Mouse (Mus musculus) neural tube, embryonic 11.5 days (tissue): ENCODE results near the gene Ptprn. TPM values are rescaled to one million over a fixed set of nuclear protein-coding genes. Genes with fewer than 3 reads are reported as not detected.

Source experiments
- ATAC-seq: fragments of 200-750 bp; cut with Nextera tagmentation; 2 replicates; pipeline ENCODE4 v1.8.0; 2017; ENCODE audit warnings: moderate number of reproducible peaks, mild to moderate bottlenecking, moderate TSS enrichment, moderate library complexity; ENCODE audit not compliant: insufficient read depth, low FRiP score, low TSS enrichment
- DNase-seq: peaks from one replicate; pipeline ENCODE4 v3.0.0-alpha.2; 2015; ENCODE audit warnings: low spot score
- H3K27ac ChIP-seq: fragments of 300-500 bp; sonication (generic); 2 replicates; pipeline ENCODE4 v1.5.1; 2014; ENCODE audit warnings: low read depth, mild to moderate bottlenecking, low read length
- H3K27me3 ChIP-seq: fragments of 300-500 bp; sonication (generic); 2 replicates; pipeline ENCODE4 v1.6.1; 2014; ENCODE audit warnings: mild to moderate bottlenecking, low read length, mixed read lengths; ENCODE audit not compliant: control insufficient read depth, insufficient read depth
- H3K36me3 ChIP-seq: fragments of 300-500 bp; sonication (generic); 2 replicates; pipeline ENCODE4 v1.6.1; 2014; ENCODE audit warnings: mild to moderate bottlenecking, low read length, moderate library complexity, mixed read lengths; ENCODE audit not compliant: control insufficient read depth, insufficient read depth
- H3K4me1 ChIP-seq: fragments of 300-500 bp; sonication (generic); 2 replicates; pipeline ENCODE4 v1.6.1; 2014; ENCODE audit warnings: low read length, mixed read lengths; ENCODE audit not compliant: control insufficient read depth, insufficient read depth
- H3K4me2 ChIP-seq: fragments of 300-500 bp; sonication (generic); 2 replicates; pipeline ENCODE4 v1.6.1; 2014; ENCODE audit warnings: low read depth, mild to moderate bottlenecking, moderate library complexity
- H3K4me3 ChIP-seq: fragments of 300-500 bp; sonication (generic); 2 replicates; pipeline ENCODE4 v1.5.1; 2014; ENCODE audit warnings: low read depth, low read length
- H3K9ac ChIP-seq: fragments of 300-500 bp; sonication (generic); 2 replicates; pipeline ENCODE4 v1.6.1; 2014; ENCODE audit warnings: mild to moderate bottlenecking, low read length
- H3K9me3 ChIP-seq: fragments of 300-500 bp; sonication (generic); 2 replicates; pipeline ENCODE4 v1.6.1; 2016; ENCODE audit warnings: low read length; ENCODE audit not compliant: control insufficient read depth
- WGBS: fragments of 180-500 bp; shearing (Covaris S2); extraction: QIAGEN DNeasy Blood & Tissue Kit; methylation state at CpG from one replicate; pipeline ENCODE4 v1.1.7; 2014; 5-methylcytosine and 5-hydroxymethylcytosine counted together
- polyA plus RNA-seq: library from polyadenylated mRNA; unstranded; fragments of >200 nt; fragmentation: Nextera tagmentation; extraction: Ambion mirVana; gene quantifications from 2 replicates; pipeline ENCODE4 v1.2.1, GENCODE M21; 2014

The Ptprn gene
- polyA plus RNA-seq, 1 experiment from 2014 or later: 6.0 TPM

GRCm38 (mm10) chr1:75221538-75221937 is 42.8 kb downstream of the Ptprn start:
- DNase-seq (no peak), ATAC-seq (no peak)
- H3K27ac ChIP-seq: no peak overlapping the region
- H3K9ac ChIP-seq: no peak overlapping the region
- peaks cover 46% of the 10 kb centered on the region for H3K27me3 ChIP-seq
- WGBS: 83% methylated on average over 3 of the region's 3 CpGs
- no peak overlapping the region for H3K4me3 ChIP-seq
- H3K4me2 ChIP-seq: no peak overlapping the region
- no peaks in the 10 kb centered on the region for H3K36me3 ChIP-seq
- no peaks in the 10 kb centered on the region; the same call in 1 of the 2 replicates for H3K9me3 ChIP-seq
- peaks cover 13% of the 10 kb centered on the region for H3K4me1 ChIP-seq

- WGBS: under 1% methylated on average over 34 of the region's 34 CpGs
- DNase-seq (peak; percentile 37), ATAC-seq (0 out of 2 replicates have a peak, but pooled peaks have one; percentile 41)
- peaks cover 13% of the 10 kb centered on the region for H3K4me1 ChIP-seq
- H3K4me2 ChIP-seq: peak within 1 kb of the TSS; percentile 92
- no peak within 1 kb of the TSS for H3K27ac ChIP-seq
- H3K4me3 ChIP-seq: peak within 1 kb of the TSS; percentile 49
- H3K9ac ChIP-seq: peak within 1 kb of the TSS; percentile 36; the same call in 1 of the 2 replicates
- peaks cover 46% of the 10 kb centered on the region for H3K27me3 ChIP-seq
- no peaks in the 10 kb centered on the region; the same call in 1 of the 2 replicates for H3K36me3 ChIP-seq
- H3K9me3 ChIP-seq: no peaks in the 10 kb centered on the region; the same call in 1 of the 2 replicates
These were observed 44.8 kb downstream of the Ptprn start, which contains the start of gene Tuba4a for GRCm38 (mm10) chr1:75219531-75219930. Tuba4a (minus strand) TSS chr1:75219865.

- no peak overlapping the region for H3K27ac ChIP-seq
These were observed 45.2 kb downstream of the Ptprn start for GRCm38 (mm10) chr1:75219078-75219477.

GRCm38 (mm10) chr1:75218227-75219001 is 45.9 kb downstream of the Ptprn start:
- no peak overlapping the region for H3K27ac ChIP-seq
- peak overlapping the region; percentile 92 for H3K4me2 ChIP-seq
- H3K9ac ChIP-seq: peak overlapping the region; percentile 36; the same call in 1 of the 2 replicates
- H3K27me3 ChIP-seq: peaks cover 43% of the 10 kb centered on the region
- H3K4me3 ChIP-seq: peak overlapping the region; percentile 49
- H3K4me1 ChIP-seq: peaks cover 13% of the 10 kb centered on the region
- ATAC-seq (peak; percentile 36; the same call in 1 of the 2 replicates), DNase-seq (no peak)
- H3K36me3 ChIP-seq: peaks cover 5% of the 10 kb centered on the region
- no peaks in the 10 kb centered on the region; the same call in 1 of the 2 replicates for H3K9me3 ChIP-seq
- 1% methylated on average over 38 of the region's 38 CpGs for WGBS

More at GRCm38 (mm10) chr1:75219078-75219477, 45.2 kb downstream of the Ptprn start:
- no peaks in the 10 kb centered on the region; the same call in 1 of the 2 replicates for H3K9me3 ChIP-seq
- H3K27me3 ChIP-seq: peaks cover 46% of the 10 kb centered on the region
- DNase-seq: peak; percentile 78
- peaks cover 4% of the 10 kb centered on the region for H3K36me3 ChIP-seq
- H3K4me1 ChIP-seq: peaks cover 13% of the 10 kb centered on the region
- peak overlapping the region; percentile 36; the same call in 1 of the 2 replicates for H3K9ac ChIP-seq
- 0 out of 2 replicates have a peak, but pooled peaks have one; percentile 76 for ATAC-seq
- 0% methylated on average over 24 of the region's 24 CpGs for WGBS
- H3K4me3 ChIP-seq: peak overlapping the region; percentile 49
- H3K4me2 ChIP-seq: peak overlapping the region; percentile 92

GRCm38 (mm10) chr1:75217893-75218226 is 46.4 kb downstream of the Ptprn start:
- no peak overlapping the region for H3K4me3 ChIP-seq
- DNase-seq: no peak

GRCm38 (mm10) chr1:75216797-75217585 is 47.3 kb downstream of the Ptprn start:
- Histone ChIP-seq H3K27me3 (peaks cover 43% of the 10 kb centered on the region), H3K27ac (no peak overlapping the region), H3K4me1 (peaks cover 13% of the 10 kb centered on the region), H3K9me3 (no peaks in the 10 kb centered on the region; the same call in 1 of the 2 replicates), H3K9ac (no peak overlapping the region), H3K4me3 (no peak overlapping the region), H3K36me3 (peaks cover 10% of the 10 kb centered on the region), H3K4me2 (no peak overlapping the region)
- WGBS: 82% methylated on average over 13 of the region's 13 CpGs
- no peak for DNase-seq
- ATAC-seq: no peak

More at GRCm38 (mm10) chr1:75217893-75218226, 46.4 kb downstream of the Ptprn start:
- peaks cover 8% of the 10 kb centered on the region for H3K36me3 ChIP-seq
- ATAC-seq: no peak
- no peak overlapping the region for H3K9ac ChIP-seq
- H3K4me2 ChIP-seq: peak overlapping the region; percentile 20; the same call in 1 of the 2 replicates
- peaks cover 13% of the 10 kb centered on the region for H3K4me1 ChIP-seq
- H3K27ac ChIP-seq: no peak overlapping the region
- H3K9me3 ChIP-seq: no peaks in the 10 kb centered on the region; the same call in 1 of the 2 replicates
- 4% methylated on average over 6 of the region's 6 CpGs for WGBS
- H3K27me3 ChIP-seq: peaks cover 43% of the 10 kb centered on the region

- DNase-seq (no peak), ATAC-seq (no peak)
- 94% methylated on average over 9 of the region's 9 CpGs for WGBS
- H3K9ac ChIP-seq: no peak overlapping the region
- H3K4me2 ChIP-seq: no peak overlapping the region
- peaks cover 21% of the 10 kb centered on the region for H3K4me1 ChIP-seq
- H3K9me3 ChIP-seq: no peaks in the 10 kb centered on the region; the same call in 1 of the 2 replicates
- peaks cover 37% of the 10 kb centered on the region for H3K27me3 ChIP-seq
- peaks cover 10% of the 10 kb centered on the region for H3K36me3 ChIP-seq
- H3K4me3 ChIP-seq: no peak overlapping the region
- H3K27ac ChIP-seq: no peak overlapping the region
These were observed 48.5 kb downstream of the Ptprn start for GRCm38 (mm10) chr1:75215785-75216184.

- Histone ChIP-seq H3K27me3 (peaks cover 28% of the 10 kb centered on the region), H3K4me1 (peaks cover 24% of the 10 kb centered on the region), H3K4me2 (no peak overlapping the region)
These were observed 49.4 kb downstream of the Ptprn start for GRCm38 (mm10) chr1:75214886-75215285.

More at GRCm38 (mm10) chr1:75214886-75215285, 49.4 kb downstream of the Ptprn start:
- WGBS: 71% methylated on average over 5 of the region's 5 CpGs
- Histone ChIP-seq H3K9me3 (no peaks in the 10 kb centered on the region; the same call in 1 of the 2 replicates), H3K4me3 (no peak overlapping the region), H3K9ac (no peak overlapping the region), H3K27ac (no peak overlapping the region), H3K36me3 (peaks cover 10% of the 10 kb centered on the region)
- DNase-seq (no peak), ATAC-seq (no peak)
